Mouse (Mus musculus): ENCODE measurements around the gene Rab31. TPM values are rescaled to one million over a fixed set of nuclear protein-coding genes. Genes with fewer than 3 reads are reported as not detected.

Rab31 gene
- polyA plus RNA-seq, 1 experiment from 2014 or later, result 53.2 TPM

DNA sequence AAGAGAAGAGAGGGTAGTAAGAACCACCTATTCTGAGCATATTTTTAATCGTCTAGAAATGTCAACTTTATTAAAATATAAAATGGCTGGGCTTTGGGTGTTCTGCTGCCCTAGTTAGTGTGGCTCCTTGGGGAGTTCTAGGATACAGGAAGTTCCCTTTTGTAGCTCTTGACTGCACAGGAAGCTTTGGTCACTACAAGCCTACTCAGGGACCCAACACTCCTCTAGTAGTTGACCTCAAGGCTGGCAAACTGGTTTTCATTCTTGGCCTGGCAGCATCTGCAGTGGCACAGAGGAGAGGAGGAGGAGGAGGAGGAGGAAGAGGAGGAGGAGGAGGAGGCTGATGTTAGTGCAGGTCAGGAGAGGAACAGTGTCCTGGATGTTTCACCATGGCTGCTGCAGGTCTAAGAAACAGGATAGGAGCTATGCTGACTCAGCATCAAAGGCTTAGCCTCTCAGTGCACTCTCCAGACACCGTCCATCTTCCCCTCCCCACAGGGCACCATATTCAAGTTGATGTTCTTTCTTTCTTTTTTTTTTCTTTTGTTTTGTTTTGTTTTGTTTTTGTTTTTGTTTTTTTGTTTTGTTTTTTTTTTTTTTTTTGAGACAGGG, 91.6 kb downstream of the Rab31 start:
- no peak overlapping the region for H3K9ac ChIP-seq (ENCODE audit: low read length)
- no peak overlapping the region for H3K4me2 ChIP-seq (ENCODE audit: low read depth, severe bottlenecking)
- no peak overlapping the region for H3K27ac ChIP-seq (replicated peaks; ENCODE audit: low read depth, low read length)
- no peaks in the 10 kb centered on the region for H3K27me3 ChIP-seq (ENCODE audit: control insufficient read depth, insufficient read depth, low read length)
- 80% methylated on average over 2 of the region's 2 CpGs for WGBS
- peaks cover 10% of the 10 kb centered on the region for H3K4me1 ChIP-seq (ENCODE audit: control insufficient read depth, insufficient read depth, low read length)
- H3K36me3 ChIP-seq (ENCODE audit: control insufficient read depth, insufficient read depth, low read length), result no peaks in the 10 kb centered on the region
- DNase-seq (ENCODE audit: low spot score), result no peak
- H3K9me3 ChIP-seq (ENCODE audit: control insufficient read depth, low read length), result no peaks in the 10 kb centered on the region
- ATAC-seq (ENCODE audit: insufficient number of reproducible peaks, low FRiP score, low TSS enrichment, low read depth), result no peak
- no peak overlapping the region for H3K4me3 ChIP-seq (ENCODE audit: low read depth, low read length)

DNA sequence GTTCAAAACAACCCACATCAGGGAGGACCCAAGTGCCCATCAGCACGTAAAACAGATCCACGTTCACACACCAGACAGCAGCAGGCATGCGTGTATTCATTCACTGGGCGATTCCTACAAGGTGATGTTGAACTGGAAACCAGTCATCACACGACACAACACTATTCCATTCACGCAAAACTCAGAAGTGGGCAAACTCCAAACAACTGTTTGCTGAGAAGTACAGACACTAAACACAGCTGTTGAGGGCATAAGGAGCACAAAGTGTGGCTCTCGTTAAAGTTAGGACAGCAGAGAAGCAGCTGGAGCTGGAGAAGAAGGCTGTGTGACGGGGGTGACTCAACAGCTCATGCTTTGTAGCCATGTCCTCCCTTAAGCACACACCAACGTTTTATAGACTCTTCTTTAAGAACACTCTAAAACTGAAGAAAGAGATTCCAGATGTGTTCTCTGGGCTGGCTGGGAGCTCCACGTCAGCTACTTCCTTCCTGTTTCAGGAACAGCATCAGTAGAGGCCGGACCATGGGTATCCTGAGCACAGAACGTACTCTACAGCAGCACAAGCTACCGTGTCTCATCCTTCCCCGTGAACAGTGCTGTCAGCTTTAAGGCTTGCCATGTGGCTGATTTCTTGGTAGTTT, 92.6 kb downstream of the Rab31 start:
- Histone ChIP-seq H3K36me3 (ENCODE audit: control insufficient read depth, insufficient read depth, low read length) (no peaks in the 10 kb centered on the region), H3K27me3 (ENCODE audit: control insufficient read depth, insufficient read depth, low read length) (no peaks in the 10 kb centered on the region), H3K9me3 (ENCODE audit: control insufficient read depth, low read length) (no peaks in the 10 kb centered on the region), H3K4me1 (ENCODE audit: control insufficient read depth, insufficient read depth, low read length) (peaks cover 11% of the 10 kb centered on the region), H3K9ac (ENCODE audit: low read length) (no peak overlapping the region), H3K4me2 (ENCODE audit: low read depth, severe bottlenecking) (peak overlapping the region; percentile 17; the same call in 1 of the 2 replicates), H3K4me3 (ENCODE audit: low read depth, low read length) (no peak overlapping the region), H3K27ac (replicated peaks; ENCODE audit: low read depth, low read length) (peak overlapping the region; percentile 64; the same call in 1 of the 2 replicates)
- 46% methylated on average over 14 of the region's 14 CpGs for WGBS
- DNase-seq (ENCODE audit: low spot score) (peak; percentile 40), ATAC-seq (ENCODE audit: insufficient number of reproducible peaks, low FRiP score, low TSS enrichment, low read depth) (peak; percentile 51; the same call in 1 of the 2 replicates)

DNA sequence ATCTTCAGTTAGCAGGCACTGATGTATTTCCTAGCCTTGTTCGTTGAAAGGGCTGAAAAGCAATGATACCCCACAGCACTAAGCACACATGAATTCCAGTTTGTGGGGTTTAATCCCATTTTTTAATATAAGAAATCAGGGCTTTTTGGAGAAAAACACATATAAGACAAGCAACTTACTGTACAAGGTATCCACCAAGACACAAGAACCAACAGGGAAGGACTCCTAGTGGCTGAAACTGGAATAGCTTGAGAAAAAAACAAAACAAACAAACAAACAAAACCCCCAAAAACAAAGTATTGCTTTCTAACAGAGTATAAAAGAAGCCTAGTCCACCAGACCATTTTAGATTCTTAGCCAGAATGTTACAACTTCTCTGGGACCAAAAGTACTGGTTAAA, 94.8 kb downstream of the Rab31 start:
- Histone ChIP-seq H3K4me2 (ENCODE audit: low read depth, severe bottlenecking) (no peak overlapping the region), H3K36me3 (ENCODE audit: control insufficient read depth, insufficient read depth, low read length) (no peaks in the 10 kb centered on the region), H3K27ac (replicated peaks; ENCODE audit: low read depth, low read length) (no peak overlapping the region), H3K4me1 (ENCODE audit: control insufficient read depth, insufficient read depth, low read length) (peaks cover 11% of the 10 kb centered on the region), H3K9ac (ENCODE audit: low read length) (no peak overlapping the region), H3K9me3 (ENCODE audit: control insufficient read depth, low read length) (no peaks in the 10 kb centered on the region), H3K27me3 (ENCODE audit: control insufficient read depth, insufficient read depth, low read length) (no peaks in the 10 kb centered on the region), H3K4me3 (ENCODE audit: low read depth, low read length) (no peak overlapping the region)
- 95% methylated on average over 1 of the region's 1 CpGs for WGBS
- ATAC-seq (ENCODE audit: insufficient number of reproducible peaks, low FRiP score, low TSS enrichment, low read depth) (no peak), DNase-seq (ENCODE audit: low spot score) (no peak)

DNA sequence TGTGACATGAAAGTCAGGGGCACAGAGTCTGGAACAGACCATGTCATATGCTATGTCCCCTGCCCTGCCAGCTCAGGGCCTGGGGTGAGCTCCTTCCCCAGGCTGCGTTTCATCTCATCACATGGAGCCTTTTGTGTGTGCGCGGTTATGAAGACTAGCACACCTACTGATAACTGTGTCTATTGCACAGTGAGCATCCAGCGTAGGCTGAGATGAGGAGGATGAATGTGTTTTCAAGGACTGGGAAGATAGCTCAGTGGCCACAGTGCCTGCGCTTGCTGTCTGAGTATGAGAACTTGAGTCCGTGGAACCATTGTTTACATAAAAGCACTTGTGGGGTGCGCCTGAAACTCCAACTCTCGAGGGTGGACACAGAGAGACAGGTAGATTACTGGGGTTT, 96.0 kb downstream of the Rab31 start:
- no peak for DNase-seq (ENCODE audit: low spot score)
- WGBS, result 91% methylated on average over 8 of the region's 8 CpGs

DNA sequence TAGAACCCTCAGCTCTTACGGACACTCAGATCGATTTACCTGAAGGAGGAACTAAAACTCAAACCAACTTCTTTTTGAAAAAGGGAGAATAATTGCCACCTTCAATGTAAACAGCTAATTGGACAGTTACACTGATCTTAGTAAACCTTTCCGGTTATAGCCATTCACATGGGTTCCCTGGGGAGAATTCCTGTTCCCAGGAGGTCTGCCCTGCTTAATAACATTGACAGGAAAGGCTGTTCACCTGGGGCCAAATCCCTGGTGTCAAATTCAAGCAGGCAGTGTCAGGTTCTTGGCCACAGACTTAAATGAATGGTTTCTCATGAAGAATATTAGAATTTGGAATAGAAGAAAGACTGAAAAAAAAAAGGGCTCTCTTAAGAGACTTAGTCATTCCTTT, 96.6 kb downstream of the Rab31 start:
- no peaks in the 10 kb centered on the region for H3K9me3 ChIP-seq (ENCODE audit: control insufficient read depth, low read length)
- DNase-seq (ENCODE audit: low spot score) (no peak), ATAC-seq (ENCODE audit: insufficient number of reproducible peaks, low FRiP score, low TSS enrichment, low read depth) (no peak)
- H3K27me3 ChIP-seq (ENCODE audit: control insufficient read depth, insufficient read depth, low read length), result no peaks in the 10 kb centered on the region
- H3K27ac ChIP-seq (replicated peaks; ENCODE audit: low read depth, low read length), result no peak overlapping the region
- H3K9ac ChIP-seq (ENCODE audit: low read length), result no peak overlapping the region
- no peak overlapping the region for H3K4me2 ChIP-seq (ENCODE audit: low read depth, severe bottlenecking)
- H3K4me1 ChIP-seq (ENCODE audit: control insufficient read depth, insufficient read depth, low read length), result peaks cover 11% of the 10 kb centered on the region
- WGBS, result 68% methylated on average over 3 of the region's 3 CpGs
- no peak overlapping the region for H3K4me3 ChIP-seq (ENCODE audit: low read depth, low read length)
- H3K36me3 ChIP-seq (ENCODE audit: control insufficient read depth, insufficient read depth, low read length), result no peaks in the 10 kb centered on the region

More for the DNA sequence above, 96.0 kb downstream of the Rab31 start:
- Histone ChIP-seq H3K4me1 (ENCODE audit: control insufficient read depth, insufficient read depth, low read length) (peaks cover 11% of the 10 kb centered on the region), H3K27me3 (ENCODE audit: control insufficient read depth, insufficient read depth, low read length) (no peaks in the 10 kb centered on the region), H3K36me3 (ENCODE audit: control insufficient read depth, insufficient read depth, low read length) (no peaks in the 10 kb centered on the region), H3K9me3 (ENCODE audit: control insufficient read depth, low read length) (no peaks in the 10 kb centered on the region), H3K4me2 (ENCODE audit: low read depth, severe bottlenecking) (no peak overlapping the region), H3K27ac (replicated peaks; ENCODE audit: low read depth, low read length) (no peak overlapping the region), H3K4me3 (ENCODE audit: low read depth, low read length) (no peak overlapping the region), H3K9ac (ENCODE audit: low read length) (no peak overlapping the region)
- no peak for ATAC-seq (ENCODE audit: insufficient number of reproducible peaks, low FRiP score, low TSS enrichment, low read depth)

DNA sequence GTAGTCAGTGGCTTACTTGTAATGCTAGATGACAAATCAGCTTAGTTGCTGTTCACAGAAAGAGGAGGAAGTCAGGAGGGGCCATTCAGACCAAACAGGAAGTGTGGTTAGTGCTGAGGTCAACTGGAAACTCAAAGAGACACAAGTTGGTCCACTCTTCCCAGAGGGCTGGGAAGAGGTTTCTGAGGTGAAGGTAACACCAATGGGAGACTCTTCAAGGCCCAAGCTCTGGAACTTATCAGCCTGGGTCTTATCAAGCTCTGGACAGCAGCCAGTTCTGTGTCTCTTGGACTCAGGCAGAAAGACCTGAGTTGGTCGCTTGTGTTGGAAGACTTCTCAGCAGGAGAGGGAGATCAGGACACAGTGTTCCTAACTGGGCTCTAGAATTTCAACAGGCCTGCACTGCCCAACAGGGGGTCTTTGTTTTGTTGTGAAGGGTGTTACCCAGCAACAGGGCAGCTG, 97.8 kb downstream of the Rab31 start:
- Histone ChIP-seq H3K4me1 (ENCODE audit: control insufficient read depth, insufficient read depth, low read length) (peaks cover 6% of the 10 kb centered on the region), H3K36me3 (ENCODE audit: control insufficient read depth, insufficient read depth, low read length) (no peaks in the 10 kb centered on the region), H3K4me2 (ENCODE audit: low read depth, severe bottlenecking) (no peak overlapping the region), H3K9ac (ENCODE audit: low read length) (no peak overlapping the region), H3K27me3 (ENCODE audit: control insufficient read depth, insufficient read depth, low read length) (no peaks in the 10 kb centered on the region), H3K9me3 (ENCODE audit: control insufficient read depth, low read length) (no peaks in the 10 kb centered on the region), H3K4me3 (ENCODE audit: low read depth, low read length) (no peak overlapping the region), H3K27ac (replicated peaks; ENCODE audit: low read depth, low read length) (no peak overlapping the region)
- DNase-seq (ENCODE audit: low spot score) (no peak), ATAC-seq (ENCODE audit: insufficient number of reproducible peaks, low FRiP score, low TSS enrichment, low read depth) (no peak)
- WGBS, result 50% methylated on average over 1 of the region's 1 CpGs

DNA sequence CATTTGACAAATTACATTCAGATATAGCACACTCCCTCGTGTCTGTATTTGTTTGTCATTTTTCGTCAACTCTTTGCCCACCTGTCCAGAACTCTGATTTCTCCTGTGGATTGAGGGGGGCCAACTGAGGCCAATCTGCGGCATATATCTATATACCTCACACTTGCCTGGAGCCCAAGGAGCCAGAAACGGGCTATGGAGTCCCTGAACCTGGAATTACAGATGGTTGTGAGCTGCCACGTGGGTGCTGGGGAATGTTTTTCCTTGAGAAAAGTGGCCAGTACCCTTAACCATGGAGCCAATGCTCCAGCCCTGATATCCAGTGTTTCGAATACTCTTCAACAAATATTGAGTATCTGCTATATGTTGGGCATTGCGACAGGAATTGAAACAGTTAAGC, 99.6 kb downstream of the Rab31 start:
- H3K4me3 ChIP-seq (ENCODE audit: low read depth, low read length), result no peak overlapping the region
- H3K4me1 ChIP-seq (ENCODE audit: control insufficient read depth, insufficient read depth, low read length), result 0 out of 2 replicates have a peak, but pooled peaks cover 3% of the 10 kb centered on the region
- no peak overlapping the region for H3K9ac ChIP-seq (ENCODE audit: low read length)
- H3K4me2 ChIP-seq (ENCODE audit: low read depth, severe bottlenecking), result no peak overlapping the region
- DNase-seq (ENCODE audit: low spot score) (no peak), ATAC-seq (ENCODE audit: insufficient number of reproducible peaks, low FRiP score, low TSS enrichment, low read depth) (no peak)
- WGBS, result 92% methylated on average over 7 of the region's 7 CpGs
- no peaks in the 10 kb centered on the region for H3K36me3 ChIP-seq (ENCODE audit: control insufficient read depth, insufficient read depth, low read length)
- H3K9me3 ChIP-seq (ENCODE audit: control insufficient read depth, low read length), result no peaks in the 10 kb centered on the region; the same call in 1 of the 2 replicates
- H3K27ac ChIP-seq (replicated peaks; ENCODE audit: low read depth, low read length), result no peak overlapping the region
- no peaks in the 10 kb centered on the region for H3K27me3 ChIP-seq (ENCODE audit: control insufficient read depth, insufficient read depth, low read length)

DNA sequence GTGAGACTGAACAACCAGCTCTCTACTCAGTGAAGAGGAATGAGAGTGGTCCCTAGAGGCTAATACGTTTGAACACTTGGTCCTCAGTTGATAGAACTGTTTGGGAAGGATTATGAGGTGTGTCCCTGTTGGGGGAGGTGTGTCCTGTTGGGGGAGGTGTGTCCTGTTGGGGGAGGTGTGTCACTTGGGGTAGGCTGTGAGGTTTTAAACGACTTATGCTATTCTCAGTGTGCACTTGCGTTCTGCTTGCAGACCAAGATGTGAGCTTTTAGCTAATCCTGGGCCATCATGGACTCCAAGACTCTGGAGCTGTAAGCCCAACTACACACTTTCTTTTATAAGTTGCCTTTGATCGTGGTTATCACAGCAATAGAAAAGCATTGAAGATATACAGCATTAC, 103.5 kb downstream of the Rab31 start:
- Histone ChIP-seq H3K27ac (replicated peaks; ENCODE audit: low read depth, low read length) (no peak overlapping the region), H3K9ac (ENCODE audit: low read length) (no peak overlapping the region)
- 86% methylated on average over 4 of the region's 4 CpGs for WGBS

More for the DNA sequence above, 103.5 kb downstream of the Rab31 start:
- no peaks in the 10 kb centered on the region for H3K4me1 ChIP-seq (ENCODE audit: control insufficient read depth, insufficient read depth, low read length)
- no peaks in the 10 kb centered on the region for H3K36me3 ChIP-seq (ENCODE audit: control insufficient read depth, insufficient read depth, low read length)
- DNase-seq (ENCODE audit: low spot score) (no peak), ATAC-seq (ENCODE audit: insufficient number of reproducible peaks, low FRiP score, low TSS enrichment, low read depth) (no peak)
- no peaks in the 10 kb centered on the region for H3K27me3 ChIP-seq (ENCODE audit: control insufficient read depth, insufficient read depth, low read length)
- H3K9me3 ChIP-seq (ENCODE audit: control insufficient read depth, low read length), result no peaks in the 10 kb centered on the region; the same call in 1 of the 2 replicates
- H3K4me2 ChIP-seq (ENCODE audit: low read depth, severe bottlenecking), result no peak overlapping the region
- no peak overlapping the region for H3K4me3 ChIP-seq (ENCODE audit: low read depth, low read length)
